Mouse (Mus musculus) embryonic facial prominence, embryonic 12.5 days (tissue): Measurements from ENCODE around the gene Plxna2. TPM values are rescaled to one million over a fixed set of nuclear protein-coding genes. Genes with fewer than 3 reads are reported as not detected.

Experiments
- ATAC-seq: fragments of 200-750 bp; cut with Nextera tagmentation; 2 replicates; pipeline ENCODE4 v1.8.0; 2017; ENCODE audit not compliant: insufficient number of reproducible peaks, insufficient read depth, low FRiP score, low TSS enrichment
- H3K27ac ChIP-seq: fragments of 300-500 bp; sonication (generic); 2 replicates; pipeline ENCODE4 v1.5.1; 2016; ENCODE audit warnings: mild to moderate bottlenecking
- H3K27me3 ChIP-seq: fragments of 300-500 bp; sonication (generic); 2 replicates; pipeline ENCODE4 v1.6.1; 2016; ENCODE audit warnings: mild to moderate bottlenecking, moderate library complexity
- H3K36me3 ChIP-seq: fragments of 300-500 bp; sonication (generic); 2 replicates; pipeline ENCODE4 v1.6.1; 2016; ENCODE audit warnings: mild to moderate bottlenecking
- H3K4me1 ChIP-seq: fragments of 300-500 bp; sonication (generic); 2 replicates; pipeline ENCODE4 v1.6.1; 2016
- H3K4me2 ChIP-seq: fragments of 300-500 bp; sonication (generic); replicated peaks from 2 replicates; pipeline ENCODE4 v1.6.1; 2016; ENCODE audit warnings: mild to moderate bottlenecking, moderate library complexity
- H3K4me3 ChIP-seq: fragments of 300-500 bp; sonication (generic); 2 replicates; pipeline ENCODE4 v1.5.1; 2016; ENCODE audit warnings: mild to moderate bottlenecking
- H3K9ac ChIP-seq: fragments of 300-500 bp; sonication (generic); 2 replicates; pipeline ENCODE4 v1.6.1; 2016; ENCODE audit warnings: mild to moderate bottlenecking, moderate library complexity
- H3K9me3 ChIP-seq: fragments of 300-500 bp; sonication (generic); 2 replicates; pipeline ENCODE4 v1.6.1; 2016; ENCODE audit warnings: mild to moderate bottlenecking, moderate library complexity
- WGBS: fragments of 180-500 bp; shearing (Covaris S2); methylation state at CpG from one replicate; pipeline ENCODE4 v1.1.7; 2016; 5-methylcytosine and 5-hydroxymethylcytosine counted together
- polyA plus RNA-seq: library from polyadenylated mRNA; unstranded; fragments of >200 nt; fragmentation: Nextera tagmentation; extraction: Ambion mirVana; gene quantifications from 2 replicates; pipeline ENCODE4 v1.2.1, GENCODE M21; 2016

Gene Plxna2
- polyA plus RNA-seq, 1 experiment from 2014 or later, result 11.6 TPM

GRCm38 (mm10) chr1:194642302-194642787 is 24.3 kb downstream of the Plxna2 start:
- no peak overlapping the region for H3K4me2 ChIP-seq
- H3K4me3 ChIP-seq, result no peak overlapping the region
- H3K4me1 ChIP-seq, result peaks cover under 1% of the 10 kb centered on the region; the same call in 1 of the 2 replicates
- WGBS, result 44% methylated on average over 1 of the region's 1 CpGs
- H3K27me3 ChIP-seq, result no peaks in the 10 kb centered on the region
- no peaks in the 10 kb centered on the region for H3K9me3 ChIP-seq
- H3K27ac ChIP-seq, result no peak overlapping the region
- H3K36me3 ChIP-seq, result peaks cover 15% of the 10 kb centered on the region; the same call in 1 of the 2 replicates
- no peak for ATAC-seq
- H3K9ac ChIP-seq, result no peak overlapping the region

GRCm38 (mm10) chr1:194643930-194644329 is 25.9 kb downstream of the Plxna2 start:
- 94% methylated on average over 6 of the region's 6 CpGs for WGBS

GRCm38 (mm10) chr1:194645898-194646297 is 27.9 kb downstream of the Plxna2 start:
- no peaks in the 10 kb centered on the region for H3K4me1 ChIP-seq
- no peak overlapping the region for H3K4me3 ChIP-seq
- H3K36me3 ChIP-seq, result peaks cover 15% of the 10 kb centered on the region; the same call in 1 of the 2 replicates
- H3K27me3 ChIP-seq, result no peaks in the 10 kb centered on the region
- no peaks in the 10 kb centered on the region for H3K9me3 ChIP-seq
- 81% methylated on average over 1 of the region's 1 CpGs for WGBS
- H3K27ac ChIP-seq, result no peak overlapping the region
- no peak for ATAC-seq
- no peak overlapping the region for H3K9ac ChIP-seq
- H3K4me2 ChIP-seq, result no peak overlapping the region

More at GRCm38 (mm10) chr1:194643930-194644329, 25.9 kb downstream of the Plxna2 start:
- Histone ChIP-seq H3K4me2 (no peak overlapping the region), H3K27me3 (no peaks in the 10 kb centered on the region), H3K4me3 (no peak overlapping the region), H3K4me1 (no peaks in the 10 kb centered on the region), H3K27ac (no peak overlapping the region), H3K36me3 (peaks cover 15% of the 10 kb centered on the region; the same call in 1 of the 2 replicates), H3K9me3 (no peaks in the 10 kb centered on the region), H3K9ac (no peak overlapping the region)
- no peak for ATAC-seq

- Histone ChIP-seq H3K27me3 (no peaks in the 10 kb centered on the region), H3K27ac (no peak overlapping the region), H3K9me3 (no peaks in the 10 kb centered on the region), H3K4me2 (no peak overlapping the region), H3K4me3 (no peak overlapping the region), H3K9ac (no peak overlapping the region), H3K4me1 (no peaks in the 10 kb centered on the region), H3K36me3 (peaks cover 11% of the 10 kb centered on the region; the same call in 1 of the 2 replicates)
- no peak for ATAC-seq
- WGBS, result 47% methylated on average over 1 of the region's 1 CpGs
Observed at GRCm38 (mm10) chr1:194650076-194650475, 32.1 kb downstream of the Plxna2 start.

GRCm38 (mm10) chr1:194650566-194650965 is 32.5 kb downstream of the Plxna2 start:
- no peaks in the 10 kb centered on the region for H3K4me1 ChIP-seq
- H3K27ac ChIP-seq, result no peak overlapping the region
- 84% methylated on average over 2 of the region's 2 CpGs for WGBS
- no peak for ATAC-seq
- H3K36me3 ChIP-seq, result peaks cover 8% of the 10 kb centered on the region; the same call in 1 of the 2 replicates
- no peak overlapping the region for H3K4me2 ChIP-seq
- no peaks in the 10 kb centered on the region for H3K9me3 ChIP-seq
- H3K27me3 ChIP-seq, result no peaks in the 10 kb centered on the region
- H3K9ac ChIP-seq, result no peak overlapping the region
- no peak overlapping the region for H3K4me3 ChIP-seq

DNA sequence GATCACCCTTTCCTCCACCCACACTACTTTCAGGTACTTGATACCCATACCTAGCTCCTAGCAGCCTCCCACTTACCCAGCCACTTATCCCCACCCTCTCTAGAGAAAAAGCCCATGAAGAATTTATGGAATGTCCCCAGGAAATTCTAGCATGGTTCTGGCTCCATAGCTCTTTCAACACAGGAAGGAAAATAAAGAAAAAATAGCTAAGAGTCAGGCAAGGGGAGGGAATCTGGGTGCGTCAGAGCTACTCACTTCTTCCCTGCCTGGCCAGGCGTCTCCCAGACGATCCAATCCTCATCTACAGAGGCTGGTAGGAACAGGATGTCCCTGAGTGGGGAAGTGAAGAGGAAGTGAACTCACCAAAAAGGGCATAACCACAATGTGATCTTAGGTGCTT is 34.0 kb downstream of the Plxna2 start:
- peak; percentile 41; the same call in 1 of the 2 replicates for ATAC-seq
- Histone ChIP-seq H3K27me3 (no peaks in the 10 kb centered on the region), H3K9ac (no peak overlapping the region), H3K4me3 (no peak overlapping the region), H3K9me3 (no peaks in the 10 kb centered on the region), H3K4me2 (no peak overlapping the region), H3K36me3 (peaks cover 8% of the 10 kb centered on the region), H3K27ac (no peak overlapping the region), H3K4me1 (no peaks in the 10 kb centered on the region)
- 71% methylated on average over 3 of the region's 3 CpGs for WGBS

DNA sequence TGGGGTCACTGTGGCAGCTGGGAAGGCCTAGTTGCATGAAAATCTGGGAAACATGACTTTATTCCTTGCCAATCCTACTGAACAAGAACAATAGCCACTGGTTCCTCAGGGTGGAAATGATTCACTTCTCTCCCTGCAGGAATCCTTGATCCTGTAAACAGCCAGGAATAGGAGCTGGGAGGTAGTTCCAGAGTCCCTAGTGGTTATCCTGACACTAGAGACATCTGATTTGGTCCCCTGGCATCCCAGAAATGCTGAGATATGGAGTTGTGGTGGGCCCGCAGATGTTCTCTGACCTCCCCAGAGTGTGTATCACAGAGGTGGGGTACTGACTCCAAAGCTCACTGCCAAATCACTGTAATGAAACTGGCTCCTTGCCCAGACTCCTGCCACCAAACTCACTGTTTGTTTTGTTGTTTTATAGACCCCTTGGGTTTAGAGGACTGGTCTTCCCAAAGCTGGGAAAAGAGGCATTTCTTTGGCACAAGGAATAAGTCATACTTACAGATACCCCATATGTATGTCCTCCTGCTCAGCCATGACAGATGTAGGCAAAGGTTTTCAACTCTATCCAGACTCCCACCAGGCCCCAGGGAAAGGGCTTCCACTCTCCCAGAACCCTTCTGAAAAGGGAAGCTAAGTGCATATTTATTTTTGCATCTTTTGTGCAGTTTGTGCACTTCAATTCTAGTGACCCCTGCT is 40.6 kb downstream of the Plxna2 start:
- H3K9me3 ChIP-seq, result no peaks in the 10 kb centered on the region
- H3K27me3 ChIP-seq, result no peaks in the 10 kb centered on the region
- H3K36me3 ChIP-seq, result no peaks in the 10 kb centered on the region; the same call in 1 of the 2 replicates
- no peak overlapping the region for H3K4me3 ChIP-seq
- no peak overlapping the region for H3K4me2 ChIP-seq
- whole genome bisulfite sequencing, result 74% methylated on average over 1 of the region's 1 CpGs
- no peak overlapping the region for H3K9ac ChIP-seq
- ATAC-seq, result no peak
- H3K27ac ChIP-seq, result no peak overlapping the region
- H3K4me1 ChIP-seq, result no peaks in the 10 kb centered on the region

- H3K27ac ChIP-seq, result no peak overlapping the region
- no peak overlapping the region for H3K4me2 ChIP-seq
- no peak overlapping the region for H3K9ac ChIP-seq
- no peaks in the 10 kb centered on the region for H3K9me3 ChIP-seq
- H3K4me1 ChIP-seq, result no peaks in the 10 kb centered on the region
- no peak for ATAC-seq
- no peak overlapping the region for H3K4me3 ChIP-seq
- H3K27me3 ChIP-seq, result no peaks in the 10 kb centered on the region
- H3K36me3 ChIP-seq, result no peaks in the 10 kb centered on the region; the same call in 1 of the 2 replicates
- WGBS, result 90% methylated on average over 3 of the region's 3 CpGs
Observed at GRCm38 (mm10) chr1:194660426-194661119, 42.6 kb downstream of the Plxna2 start.

- H3K27me3 ChIP-seq, result no peaks in the 10 kb centered on the region
- no peak overlapping the region for H3K27ac ChIP-seq
- H3K4me2 ChIP-seq, result no peak overlapping the region
- no peaks in the 10 kb centered on the region for H3K36me3 ChIP-seq
- H3K9me3 ChIP-seq, result no peaks in the 10 kb centered on the region
- no peaks in the 10 kb centered on the region for H3K4me1 ChIP-seq
- no peak for ATAC-seq
- no peak overlapping the region for H3K4me3 ChIP-seq
- H3K9ac ChIP-seq, result no peak overlapping the region
Observed at GRCm38 (mm10) chr1:194663021-194663420, 45.0 kb downstream of the Plxna2 start.

DNA sequence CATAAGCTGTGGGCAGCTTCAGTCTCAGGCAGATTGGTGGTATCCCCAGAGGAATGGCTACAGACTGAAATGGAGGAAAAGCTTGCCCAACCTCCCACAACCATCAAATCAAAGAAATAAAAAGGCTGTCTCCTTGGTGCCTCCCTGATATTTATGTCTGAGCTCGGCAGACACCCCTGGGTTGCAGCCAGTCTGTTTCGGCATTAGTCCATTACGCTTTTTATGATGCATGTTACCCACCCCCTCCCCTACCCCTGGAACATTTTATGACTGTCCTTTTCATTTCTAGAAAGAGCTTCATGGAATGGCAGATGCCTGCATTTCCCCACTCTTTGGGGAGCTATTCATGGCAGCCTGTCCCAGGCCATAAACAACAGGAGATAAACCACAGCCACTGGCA is 47.7 kb downstream of the Plxna2 start:
- Histone ChIP-seq H3K9me3 (no peaks in the 10 kb centered on the region), H3K4me1 (no peaks in the 10 kb centered on the region), H3K4me3 (no peak overlapping the region), H3K27me3 (no peaks in the 10 kb centered on the region), H3K36me3 (no peaks in the 10 kb centered on the region), H3K9ac (no peak overlapping the region), H3K27ac (no peak overlapping the region), H3K4me2 (no peak overlapping the region)
- ATAC-seq, result no peak
- 81% methylated on average over 3 of the region's 3 CpGs for WGBS

GRCm38 (mm10) chr1:194671783-194672524 is 53.9 kb downstream of the Plxna2 start:
- no peak for ATAC-seq
- no peak overlapping the region for H3K4me3 ChIP-seq
- no peak overlapping the region for H3K27ac ChIP-seq
- 82% methylated on average over 4 of the region's 4 CpGs for WGBS
- H3K36me3 ChIP-seq, result no peaks in the 10 kb centered on the region
- H3K27me3 ChIP-seq, result no peaks in the 10 kb centered on the region
- no peaks in the 10 kb centered on the region for H3K9me3 ChIP-seq
- H3K9ac ChIP-seq, result no peak overlapping the region
- H3K4me2 ChIP-seq, result no peak overlapping the region
- H3K4me1 ChIP-seq, result peaks cover 18% of the 10 kb centered on the region
